Mouse (Mus musculus): ENCODE results near the gene Tmem267. TPM values are rescaled to one million over a fixed set of nuclear protein-coding genes. Genes with fewer than 3 reads are reported as not detected.
"Not testable (repeated sequence)": the region's sequence is repeated elsewhere in the genome, so short reads cannot be mapped to it uniquely, and the experiment has no call there.

Gene Tmem267
- polyA plus RNA-seq, 1 experiment from 2014 or later: 2.2 TPM

DNA sequence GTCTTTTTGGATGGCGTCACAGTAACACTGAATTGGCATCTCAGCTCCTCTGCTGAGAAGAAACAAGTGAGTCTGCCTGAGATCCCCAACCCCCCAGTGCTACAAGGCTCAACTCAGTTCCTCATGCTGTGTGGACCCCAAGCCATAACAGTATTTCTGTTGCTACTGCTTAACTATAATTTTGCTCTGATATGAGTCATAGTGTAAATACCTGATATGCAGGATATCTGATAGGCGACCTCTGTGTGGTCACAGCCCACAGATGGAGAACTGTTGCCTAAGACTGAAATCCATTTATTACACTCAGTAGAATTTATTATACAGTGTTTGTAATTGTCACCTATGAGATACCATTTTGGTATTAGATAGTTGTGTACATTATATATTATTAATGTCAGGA is 10.1 kb upstream of the Tmem267 start:
- WGBS: 93% methylated on average over 2 of the region's 2 CpGs
- Histone ChIP-seq H3K4me2 (replicated peaks; ENCODE audit: low read depth, low read length) (no peak overlapping the region), H3K4me3 (ENCODE audit: low read length) (no peak overlapping the region), H3K9me3 (ENCODE audit: control insufficient read depth, low read length) (no peaks in the 10 kb centered on the region), H3K4me1 (ENCODE audit: control insufficient read depth, insufficient read depth, low read length) (no peaks in the 10 kb centered on the region), H3K27ac (ENCODE audit: low read depth, low read length) (no peak overlapping the region), H3K9ac (ENCODE audit: low read depth, low read length) (no peak overlapping the region), H3K27me3 (ENCODE audit: control insufficient read depth, insufficient read depth, low read length) (no peaks in the 10 kb centered on the region), H3K36me3 (ENCODE audit: control insufficient read depth, insufficient read depth, low read length) (peaks cover 63% of the 10 kb centered on the region)
- ATAC-seq (ENCODE audit: low FRiP score, low TSS enrichment): no peak

DNA sequence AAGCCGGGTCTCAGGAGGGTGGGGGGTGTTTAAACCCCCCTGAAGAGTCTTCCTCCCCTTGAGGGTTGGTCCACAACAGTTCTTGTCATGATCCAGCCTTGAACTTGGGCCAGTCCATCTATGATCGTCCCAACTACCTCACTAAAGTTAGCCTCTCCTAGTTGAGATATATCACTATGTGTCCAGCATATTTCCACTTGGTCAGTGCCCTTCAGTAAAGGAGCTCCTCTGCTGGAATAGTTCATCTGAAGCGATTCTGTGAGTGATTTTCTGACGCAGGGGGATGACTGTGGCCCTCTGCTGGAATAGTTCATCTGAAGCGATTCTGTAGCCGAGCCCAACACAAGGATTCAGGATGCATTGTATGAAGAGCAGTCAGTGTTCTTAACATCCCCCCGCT is 485 bp upstream of the Tmem267 start:
- Histone ChIP-seq H3K4me1 (ENCODE audit: control insufficient read depth, insufficient read depth, low read length) (no peaks in the 10 kb centered on the region), H3K4me2 (replicated peaks; ENCODE audit: low read depth, low read length) (no peak overlapping the region; the same call in 1 of the 2 replicates), H3K4me3 (ENCODE audit: low read length) (no peak overlapping the region), H3K36me3 (ENCODE audit: control insufficient read depth, insufficient read depth, low read length) (peaks cover 33% of the 10 kb centered on the region), H3K27me3 (ENCODE audit: control insufficient read depth, insufficient read depth, low read length) (no peaks in the 10 kb centered on the region), H3K9ac (ENCODE audit: low read depth, low read length) (no peak overlapping the region), H3K9me3 (ENCODE audit: control insufficient read depth, low read length) (peaks cover 10% of the 10 kb centered on the region; the same call in 1 of the 2 replicates), H3K27ac (ENCODE audit: low read depth, low read length) (no peak overlapping the region)
- 43% methylated on average over 7 of the region's 7 CpGs for WGBS
- ATAC-seq (ENCODE audit: low FRiP score, low TSS enrichment): no peak

DNA sequence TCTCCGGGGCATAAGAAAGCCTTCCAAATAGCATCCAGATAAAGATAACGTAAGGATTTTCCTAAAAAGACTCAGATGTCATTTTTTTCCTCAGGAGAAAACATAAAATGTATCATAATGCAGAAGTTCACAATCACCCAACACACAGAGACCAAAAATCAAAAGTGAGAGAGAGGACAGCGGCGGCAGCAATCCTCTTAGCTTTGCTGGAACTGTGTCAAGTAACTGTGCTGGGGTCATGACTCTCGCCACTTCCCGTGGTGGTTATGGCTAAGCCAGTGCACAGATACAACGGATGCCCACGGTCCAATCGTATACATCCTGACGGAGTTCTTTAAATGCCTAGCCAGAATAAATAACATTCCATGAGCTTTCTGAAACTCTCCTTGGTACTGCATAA is 4.2 kb downstream of the Tmem267 start:
- peaks cover 14% of the 10 kb centered on the region; the same call in 1 of the 2 replicates for H3K9me3 ChIP-seq (ENCODE audit: control insufficient read depth, low read length)
- H3K4me2 ChIP-seq (replicated peaks; ENCODE audit: low read depth, low read length); H3K4me3 ChIP-seq (ENCODE audit: low read length); H3K9ac ChIP-seq (ENCODE audit: low read depth, low read length); H3K4me1 ChIP-seq (ENCODE audit: control insufficient read depth, insufficient read depth, low read length); H3K36me3 ChIP-seq (ENCODE audit: control insufficient read depth, insufficient read depth, low read length); H3K27ac ChIP-seq (ENCODE audit: low read depth, low read length); H3K27me3 ChIP-seq (ENCODE audit: control insufficient read depth, insufficient read depth, low read length); ATAC-seq (ENCODE audit: low FRiP score, low TSS enrichment): not testable (repeated sequence)
- WGBS: 93% methylated on average over 10 of the region's 10 CpGs

DNA sequence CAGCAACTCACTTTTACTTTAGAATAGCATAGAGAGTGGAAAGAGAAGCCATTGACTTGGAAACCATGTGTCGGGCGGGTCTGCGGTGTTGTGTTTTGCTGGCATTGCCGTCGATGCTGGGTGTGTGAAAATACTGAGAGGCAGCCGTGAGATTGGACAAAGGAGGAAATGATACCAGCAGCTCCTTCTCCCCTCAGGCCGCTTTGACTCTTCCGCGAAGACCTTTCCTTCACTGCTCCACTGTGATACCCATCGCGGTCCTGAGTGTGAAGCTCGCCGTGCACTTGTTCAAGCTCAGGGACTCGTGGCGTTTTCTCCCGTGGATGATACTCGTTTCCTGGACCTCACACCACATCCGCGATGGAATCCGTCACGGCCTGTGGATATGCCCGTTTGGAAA is 7.1 kb downstream of the Tmem267 start:
- peaks cover 13% of the 10 kb centered on the region; the same call in 1 of the 2 replicates for H3K9me3 ChIP-seq (ENCODE audit: control insufficient read depth, low read length)
- H3K4me2 ChIP-seq (replicated peaks; ENCODE audit: low read depth, low read length); H3K9ac ChIP-seq (ENCODE audit: low read depth, low read length); H3K27ac ChIP-seq (ENCODE audit: low read depth, low read length); H3K27me3 ChIP-seq (ENCODE audit: control insufficient read depth, insufficient read depth, low read length); H3K4me3 ChIP-seq (ENCODE audit: low read length); H3K36me3 ChIP-seq (ENCODE audit: control insufficient read depth, insufficient read depth, low read length); H3K4me1 ChIP-seq (ENCODE audit: control insufficient read depth, insufficient read depth, low read length): not testable (repeated sequence)
- WGBS: 94% methylated on average over 10 of the region's 22 CpGs
- ATAC-seq (ENCODE audit: low FRiP score, low TSS enrichment): peak; percentile 36; the same call in 1 of the 2 replicates

DNA sequence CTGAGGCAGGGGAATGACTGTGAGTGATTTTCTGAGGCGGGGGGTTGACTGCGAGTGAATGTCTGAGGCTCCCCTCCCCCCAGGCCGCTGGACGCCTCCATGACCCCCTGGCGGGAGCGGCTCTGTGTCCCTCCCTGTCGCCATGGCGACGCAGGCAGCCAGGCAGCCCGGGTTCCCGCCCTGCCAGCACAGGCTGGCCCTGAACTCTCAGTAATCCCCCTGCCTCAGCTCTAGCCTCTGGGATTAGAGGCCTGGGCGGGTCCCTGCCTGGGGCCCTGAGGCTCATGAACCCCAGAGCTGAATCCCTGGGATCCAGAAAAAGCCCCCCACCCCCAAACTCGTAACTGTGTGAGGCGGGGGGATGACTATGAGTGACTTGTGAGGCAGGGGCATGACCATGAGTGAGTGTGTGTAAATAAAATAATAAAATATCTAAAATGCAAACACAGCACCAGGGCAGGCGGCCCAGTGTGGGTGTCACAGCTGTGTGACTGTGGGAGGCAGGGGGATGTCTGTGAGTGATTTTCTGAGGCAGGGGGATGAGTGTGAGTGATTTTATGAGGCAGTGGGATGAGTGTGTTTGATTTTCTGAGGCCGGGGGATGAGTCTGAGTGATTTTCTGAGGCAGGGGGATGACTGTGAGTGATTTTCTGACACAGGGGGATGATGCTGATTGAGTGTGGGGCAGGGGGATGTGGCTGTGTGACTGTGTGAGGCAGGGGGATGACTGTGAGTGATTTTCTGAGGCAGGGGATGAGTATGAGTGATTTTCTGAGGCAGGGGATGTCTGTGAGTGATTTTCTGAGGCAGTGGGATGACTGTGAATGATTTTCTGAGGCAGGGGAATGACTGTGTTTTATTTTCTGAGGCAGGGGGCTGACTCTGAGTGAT is 108.7 kb downstream of the Tmem267 start:
- H3K27ac ChIP-seq (ENCODE audit: low read depth, low read length); H3K36me3 ChIP-seq (ENCODE audit: control insufficient read depth, insufficient read depth, low read length); H3K4me2 ChIP-seq (replicated peaks; ENCODE audit: low read depth, low read length); H3K9ac ChIP-seq (ENCODE audit: low read depth, low read length); H3K27me3 ChIP-seq (ENCODE audit: control insufficient read depth, insufficient read depth, low read length); H3K4me1 ChIP-seq (ENCODE audit: control insufficient read depth, insufficient read depth, low read length); H3K4me3 ChIP-seq (ENCODE audit: low read length): not testable (repeated sequence)
- peaks cover 18% of the 10 kb centered on the region for H3K9me3 ChIP-seq (ENCODE audit: control insufficient read depth, low read length)
- 76% methylated on average over 14 of the region's 16 CpGs for WGBS
- peak; percentile 90 for ATAC-seq (ENCODE audit: low FRiP score, low TSS enrichment)

DNA sequence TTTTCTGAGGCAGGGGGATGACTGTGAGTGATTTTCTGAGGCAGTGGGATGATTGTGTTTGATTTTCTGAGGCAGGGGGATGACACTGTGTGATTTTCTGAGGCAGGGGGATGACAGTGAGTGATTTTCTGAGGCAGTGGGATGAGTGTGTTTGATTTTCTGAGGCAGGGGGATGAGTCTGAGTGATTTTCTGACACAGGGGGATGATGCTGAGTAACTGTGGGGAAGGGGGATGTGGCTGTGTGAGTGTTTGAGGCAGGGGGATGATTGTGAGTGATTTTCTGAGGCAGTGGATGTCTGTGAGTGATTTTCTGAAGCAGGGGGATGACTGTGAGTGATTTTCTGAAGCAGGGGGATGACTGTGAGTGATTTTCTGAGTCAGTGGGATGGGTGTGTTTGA is 110.6 kb downstream of the Tmem267 start:
- H3K4me1 ChIP-seq (ENCODE audit: control insufficient read depth, insufficient read depth, low read length); H3K36me3 ChIP-seq (ENCODE audit: control insufficient read depth, insufficient read depth, low read length); H3K4me2 ChIP-seq (replicated peaks; ENCODE audit: low read depth, low read length); ATAC-seq (ENCODE audit: low FRiP score, low TSS enrichment); H3K27me3 ChIP-seq (ENCODE audit: control insufficient read depth, insufficient read depth, low read length); H3K27ac ChIP-seq (ENCODE audit: low read depth, low read length); H3K9ac ChIP-seq (ENCODE audit: low read depth, low read length); H3K4me3 ChIP-seq (ENCODE audit: low read length): not testable (repeated sequence)
- H3K9me3 ChIP-seq (ENCODE audit: control insufficient read depth, low read length): peaks cover 18% of the 10 kb centered on the region

DNA sequence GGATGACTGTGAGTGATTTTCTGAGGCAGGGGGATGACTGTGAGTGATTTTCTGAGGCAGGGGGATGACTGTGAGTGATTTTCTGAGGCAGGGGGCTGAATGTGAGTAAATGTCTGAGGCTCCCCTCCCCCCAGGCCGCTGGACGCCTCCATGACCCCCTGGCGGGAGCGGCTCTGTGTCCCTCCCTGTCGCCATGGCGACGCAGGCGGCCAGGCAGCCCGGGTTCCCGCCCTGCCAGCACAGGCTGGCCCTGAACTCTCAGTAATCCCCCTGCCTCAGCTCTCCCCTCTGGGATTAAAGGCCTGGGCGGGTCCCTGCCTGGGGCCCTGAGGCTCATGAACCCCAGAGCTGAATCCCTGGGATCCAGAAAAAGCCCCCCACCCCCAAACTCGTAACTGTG is 111.2 kb downstream of the Tmem267 start:
- not testable (repeated sequence) for H3K4me1 ChIP-seq (ENCODE audit: control insufficient read depth, insufficient read depth, low read length); H3K27me3 ChIP-seq (ENCODE audit: control insufficient read depth, insufficient read depth, low read length); H3K9ac ChIP-seq (ENCODE audit: low read depth, low read length); H3K4me3 ChIP-seq (ENCODE audit: low read length); H3K27ac ChIP-seq (ENCODE audit: low read depth, low read length); H3K4me2 ChIP-seq (replicated peaks; ENCODE audit: low read depth, low read length); ATAC-seq (ENCODE audit: low FRiP score, low TSS enrichment); H3K36me3 ChIP-seq (ENCODE audit: control insufficient read depth, insufficient read depth, low read length)
- H3K9me3 ChIP-seq (ENCODE audit: control insufficient read depth, low read length): peaks cover 23% of the 10 kb centered on the region
- WGBS: 76% methylated on average over 10 of the region's 12 CpGs

DNA sequence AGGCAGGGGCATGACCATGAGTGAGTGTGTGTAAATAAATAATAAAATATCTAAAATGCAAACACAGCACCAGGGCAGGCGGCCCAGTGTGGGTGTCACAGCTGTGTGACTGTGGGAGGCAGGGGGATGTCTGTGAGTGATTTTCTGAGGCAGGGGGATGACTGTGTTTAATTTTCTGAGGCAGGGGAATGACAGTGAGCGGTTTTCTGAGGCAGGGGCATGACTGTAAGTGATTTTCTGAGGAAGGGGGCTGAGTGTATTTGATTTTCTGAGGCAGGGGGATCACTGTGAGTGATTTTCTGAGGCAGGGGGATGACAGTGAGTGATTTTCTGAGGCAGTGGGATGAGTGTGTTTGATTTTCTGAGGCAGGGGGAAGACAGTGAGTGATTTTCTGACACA is 111.7 kb downstream of the Tmem267 start:
- not testable (repeated sequence) for H3K4me1 ChIP-seq (ENCODE audit: control insufficient read depth, insufficient read depth, low read length); H3K4me2 ChIP-seq (replicated peaks; ENCODE audit: low read depth, low read length); H3K27me3 ChIP-seq (ENCODE audit: control insufficient read depth, insufficient read depth, low read length); ATAC-seq (ENCODE audit: low FRiP score, low TSS enrichment); H3K27ac ChIP-seq (ENCODE audit: low read depth, low read length); H3K4me3 ChIP-seq (ENCODE audit: low read length); H3K36me3 ChIP-seq (ENCODE audit: control insufficient read depth, insufficient read depth, low read length); H3K9ac ChIP-seq (ENCODE audit: low read depth, low read length)
- WGBS: 74% methylated on average over 2 of the region's 2 CpGs
- H3K9me3 ChIP-seq (ENCODE audit: control insufficient read depth, low read length): peaks cover 23% of the 10 kb centered on the region

DNA sequence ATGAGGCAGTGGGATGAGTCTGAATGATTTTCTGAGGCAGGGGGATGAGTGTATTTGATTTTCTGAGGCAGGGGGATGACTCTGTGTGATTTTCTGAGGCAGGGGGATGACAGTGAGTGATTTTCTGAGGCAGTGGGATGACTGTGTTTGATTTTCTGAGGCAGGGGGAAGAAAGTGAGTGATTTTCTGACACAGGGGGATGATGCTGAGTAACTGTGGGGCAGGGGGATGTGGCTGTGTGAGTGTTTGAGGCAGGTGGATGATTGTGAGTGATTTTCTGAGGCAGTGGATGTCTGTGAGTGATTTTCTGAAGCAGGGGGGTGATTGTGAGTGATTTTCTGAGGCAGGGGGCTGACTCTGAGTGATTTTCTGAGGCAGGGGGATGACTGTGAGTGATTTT is 112.3 kb downstream of the Tmem267 start:
- H3K36me3 ChIP-seq (ENCODE audit: control insufficient read depth, insufficient read depth, low read length); H3K27me3 ChIP-seq (ENCODE audit: control insufficient read depth, insufficient read depth, low read length); H3K27ac ChIP-seq (ENCODE audit: low read depth, low read length); ATAC-seq (ENCODE audit: low FRiP score, low TSS enrichment); H3K4me3 ChIP-seq (ENCODE audit: low read length); H3K4me2 ChIP-seq (replicated peaks; ENCODE audit: low read depth, low read length); H3K4me1 ChIP-seq (ENCODE audit: control insufficient read depth, insufficient read depth, low read length); H3K9ac ChIP-seq (ENCODE audit: low read depth, low read length): not testable (repeated sequence)
- H3K9me3 ChIP-seq (ENCODE audit: control insufficient read depth, low read length): peaks cover 23% of the 10 kb centered on the region
